Mouse (Mus musculus) spleen, adult 10 weeks (tissue): Measurements from ENCODE around the gene Egln1. TPM values are rescaled to one million over a fixed set of nuclear protein-coding genes. Genes with fewer than 3 reads are reported as not detected.

Source experiments
- polyA plus RNA-seq: library from polyadenylated mRNA; stranded (reverse); fragments of 350-450 nt; fragmentation: Illumina TruSeq; extraction: RNeasy Lipid Tissue Mini Kit (QIAGEN cat#74804); gene quantifications from one replicate; pipeline ENCODE4 v1.2.3, GENCODE M21; 2015; ENCODE audit warnings: low replicate concordance; ENCODE audit not compliant: insufficient read depth

The Egln1 gene
- polyA plus RNA-seq: 20.4 TPM

DNA sequence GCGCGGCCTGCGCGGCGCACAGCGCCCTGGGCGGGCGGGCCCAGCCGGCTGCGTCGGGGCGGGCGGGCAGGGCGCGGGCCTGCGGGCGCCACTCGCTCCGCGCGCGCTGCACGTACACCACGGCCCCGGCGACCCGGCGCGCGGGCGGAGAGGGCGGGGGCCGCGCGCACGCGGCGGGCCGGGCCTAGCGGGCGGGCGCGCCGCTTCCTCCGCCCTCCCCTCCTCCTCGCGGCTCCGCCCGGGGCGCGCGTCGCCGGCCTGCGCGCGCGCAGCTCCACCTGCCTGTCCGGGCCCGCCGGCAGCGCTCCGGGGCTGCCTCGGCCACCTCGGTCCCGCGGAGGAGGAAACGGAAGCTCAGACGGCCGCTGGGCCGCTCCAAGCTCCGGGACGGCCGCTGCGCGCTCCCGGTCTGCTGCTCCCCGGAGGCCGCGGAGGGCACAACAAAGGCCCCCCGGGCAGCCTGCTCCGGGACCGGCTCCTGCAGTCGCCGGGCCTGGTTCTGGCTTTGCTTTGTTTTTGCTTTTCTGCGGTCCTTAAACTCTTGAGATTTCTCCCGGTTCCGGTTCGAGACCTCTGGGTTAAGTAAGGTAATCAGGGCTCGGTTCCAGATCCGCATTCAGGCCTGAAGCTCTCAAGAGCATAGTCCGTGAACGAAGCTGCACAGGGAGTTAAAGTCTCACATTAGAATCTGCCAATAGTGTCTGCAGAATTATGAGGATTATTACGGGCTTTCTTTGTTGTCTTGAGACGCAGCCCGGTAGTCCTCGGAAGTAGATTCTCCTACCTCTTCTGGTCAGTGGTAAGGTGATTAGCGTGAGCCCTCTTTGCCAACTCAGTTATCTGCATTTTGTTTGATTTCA, at the start of gene Egln1:
TSS of gene Egln1 (minus strand) at position 116 of the 860 bp plus-strand sequence.

DNA sequence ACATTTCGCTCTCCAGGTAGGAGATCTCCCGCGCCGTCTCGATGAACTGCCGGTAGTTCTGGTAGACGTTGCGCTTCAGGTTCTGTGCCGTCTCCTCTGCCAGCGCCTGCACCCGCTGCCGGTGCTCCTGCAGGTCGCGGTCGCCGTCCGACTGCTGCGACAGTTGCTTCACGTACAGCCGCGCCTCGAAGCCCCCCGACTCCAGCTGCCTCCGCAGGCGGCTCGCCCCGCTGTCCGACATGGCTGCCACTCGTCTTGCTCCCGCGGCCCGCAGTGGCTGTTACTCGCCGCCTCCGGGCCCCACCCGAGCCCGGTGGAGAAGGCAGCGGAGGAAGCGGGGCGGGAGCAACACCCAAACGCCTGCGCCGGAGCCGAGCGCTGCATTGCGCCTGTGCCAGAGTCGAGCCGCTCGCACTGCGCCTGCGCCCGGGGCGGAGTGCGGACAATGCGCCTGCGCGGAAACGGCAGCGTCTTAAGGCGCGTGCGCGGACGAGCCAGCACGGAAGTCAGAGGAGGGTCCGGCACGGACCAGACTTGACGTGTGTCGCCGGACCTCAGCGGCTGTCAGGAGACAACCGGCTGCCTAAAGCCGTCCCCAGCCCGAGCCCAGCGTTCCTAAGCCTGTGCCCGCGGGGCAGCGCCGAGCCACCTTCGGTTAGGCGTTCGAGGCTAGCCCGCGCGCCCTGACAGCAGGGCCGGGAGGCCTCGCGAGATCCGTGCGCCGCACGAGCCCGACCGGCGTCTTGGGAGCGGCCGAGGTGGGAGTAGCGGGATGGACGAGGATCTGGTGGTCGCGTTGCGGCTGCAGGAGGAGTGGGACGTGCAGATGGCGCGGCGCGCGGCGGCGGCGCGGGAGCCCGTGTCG, 51.5 kb downstream of the Egln1 start, which contains the start of the genes Exoc8 and Sprtn:
TSS of gene Exoc8 (minus strand) at position 320 of the 865 bp plus-strand sequence.
TSS of gene Sprtn (plus strand) at position 501 of the 865 bp plus-strand sequence.

DNA sequence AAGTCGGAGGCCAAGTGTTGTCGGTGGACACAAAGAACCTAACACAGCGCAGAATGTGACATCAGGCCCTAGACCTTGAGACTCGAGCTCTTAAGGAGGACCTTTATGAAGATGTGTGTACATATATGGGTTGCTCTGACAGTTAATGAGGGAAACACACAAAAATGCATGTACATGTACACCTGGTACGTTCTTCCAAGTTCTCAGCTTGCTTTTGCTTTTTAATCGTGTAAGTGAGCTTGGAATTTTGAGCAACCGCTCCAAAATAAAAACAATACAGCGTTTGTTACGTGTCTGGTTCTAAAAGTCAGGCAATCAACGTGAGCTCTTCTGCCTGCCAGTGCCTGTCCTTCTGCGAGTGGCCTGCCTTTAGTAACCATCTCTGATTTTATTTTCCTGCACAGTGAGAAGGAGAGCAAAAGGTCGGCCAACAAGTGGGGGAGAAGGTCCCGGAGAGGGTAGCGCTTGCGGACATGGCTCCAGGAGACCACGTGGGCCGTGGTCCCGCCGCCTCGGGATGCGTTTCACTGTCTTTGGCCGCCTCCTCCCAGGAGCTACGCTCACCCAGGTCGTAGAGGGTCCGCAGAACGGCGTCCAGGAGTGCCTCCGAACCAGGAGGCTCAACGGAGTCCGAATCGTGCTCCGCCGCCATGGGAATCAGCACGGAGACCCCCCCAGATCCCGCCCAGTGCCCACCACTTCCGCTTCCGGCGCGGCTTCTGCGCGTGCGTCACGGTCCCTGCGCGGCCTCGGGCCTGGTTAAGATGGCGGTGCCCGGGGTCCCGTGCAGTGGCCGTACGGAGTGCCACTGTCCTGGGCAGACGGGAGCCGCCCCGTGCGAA, 86.6 kb downstream of the Egln1 start, which contains the start of the genes Gnpat and 2810004N23Rik:
TSS of gene Gnpat (plus strand) at position 713 of the 842 bp plus-strand sequence.
TSS of gene 2810004N23Rik (minus strand) at position 800 of the 842 bp plus-strand sequence.

Other genes starting within 250 kb of the Egln1 start
- gene Ttc13, start 227.3 kb downstream of the Egln1 start, polyA plus RNA-seq: 66.7 TPM
- 18.7 TPM for gene Arv1, start 227.2 kb downstream of the Egln1 start, polyA plus RNA-seq
- 0.65 TPM for gene Fam89a, start 197.5 kb downstream of the Egln1 start, polyA plus RNA-seq
- gene Trim67, start 156.2 kb downstream of the Egln1 start, polyA plus RNA-seq: not detected
- 99.7 TPM for gene Gnpat, start 86.3 kb downstream of the Egln1 start, polyA plus RNA-seq
- 32.6 TPM for gene 2810004N23Rik, start 86.2 kb downstream of the Egln1 start, polyA plus RNA-seq
- gene Exoc8, start 51.6 kb downstream of the Egln1 start, polyA plus RNA-seq: 12.7 TPM
- 27.9 TPM for gene Sprtn, start 51.4 kb downstream of the Egln1 start, polyA plus RNA-seq
- 91.1 TPM for gene Tsnax, start 63.7 kb upstream of the Egln1 start, polyA plus RNA-seq
- 0.54 TPM for gene Disc1, start 104.9 kb upstream of the Egln1 start, polyA plus RNA-seq